Mouse (Mus musculus) erythroid progenitor cell, adult 5-6 weeks (primary cell): ENCODE data around the gene Tigd3. TPM values are rescaled to one million over a fixed set of nuclear protein-coding genes. Genes with fewer than 3 reads are reported as not detected.

Experiments
- ATAC-seq: replicated peaks from 2 replicates; pipeline ENCODE4 v1.8.0; 2016; ENCODE audit warnings: moderate number of reproducible peaks, mild to moderate bottlenecking, moderate TSS enrichment, inconsistent platforms; ENCODE audit not compliant: poor library complexity, low FRiP score, severe bottlenecking
- total RNA-seq, 2 experiments: library from RNA; stranded (forward) in 1 of 2; stranded (reverse) in 1 of 2; fragments of 150-400 nt in 1 of 2; fragments of 186-747, 209-891 nt in 1 of 2; gene quantifications; 2 replicates each; pipeline versions ENCODE4 v1.2.3 to v1.2.4; 2015 to 2017; ENCODE audit warnings: low replicate concordance in 2 of 2

The Tigd3 gene
- total RNA-seq (2015; ENCODE audit: low replicate concordance) = 3.8 and 4.7 TPM in 2 replicates
- 8.2 and 9.4 TPM in 2 replicates for total RNA-seq (2017; ENCODE audit: low replicate concordance)

GRCm38 (mm10) chr19:5894002-5894678 lies at the start of gene Tigd3:
Tigd3 (minus strand) TSS chr19:5894149.
- peak; percentile 96 for ATAC-seq

GRCm38 (mm10) chr19:5943404-5943803 lies 49.5 kb upstream of the Tigd3 start:
- ATAC-seq = no peak

DNA sequence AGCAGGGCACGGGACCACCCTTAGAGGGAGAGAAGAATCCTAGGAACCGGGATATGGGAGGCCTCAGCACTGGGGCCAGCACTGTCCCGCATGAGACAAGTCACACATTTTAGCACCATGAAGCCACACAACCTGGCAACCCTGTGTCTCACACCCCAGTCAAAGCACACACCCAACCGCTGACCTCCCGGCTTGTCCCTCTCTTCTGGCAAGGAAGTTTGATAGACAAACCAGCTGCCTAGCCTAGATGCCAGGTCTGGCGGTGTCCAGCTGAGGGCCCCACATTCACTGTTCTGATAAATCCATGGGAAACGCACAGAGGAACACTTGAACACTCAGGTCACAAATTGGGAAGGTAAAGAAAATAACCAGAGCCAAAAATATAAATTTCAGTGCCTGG lies 48.6 kb upstream of the Tigd3 start:
- ATAC-seq = no peak

GRCm38 (mm10) chr19:5940656-5941055 lies 46.7 kb upstream of the Tigd3 start:
- ATAC-seq = no peak

DNA sequence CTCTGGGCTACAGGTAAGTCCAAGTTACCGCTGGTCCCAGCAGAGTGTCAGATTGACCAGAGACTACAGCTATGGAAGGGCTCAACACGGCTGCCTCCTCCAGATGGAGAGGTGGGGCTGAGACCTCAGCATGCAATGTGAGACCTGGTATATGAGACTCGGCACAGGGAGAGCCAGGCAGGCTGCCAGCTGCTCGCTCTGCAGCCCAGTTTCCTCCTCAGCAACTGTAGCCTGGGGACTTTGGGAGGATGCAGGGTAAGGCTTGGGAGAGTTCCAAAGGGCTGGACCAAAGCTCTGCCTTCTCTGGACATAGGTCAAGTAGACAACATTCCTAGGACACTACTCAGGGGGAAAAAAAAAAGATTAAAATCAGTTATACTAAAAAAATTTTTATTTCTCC lies 46.2 kb upstream of the Tigd3 start:
- no peak for ATAC-seq

DNA sequence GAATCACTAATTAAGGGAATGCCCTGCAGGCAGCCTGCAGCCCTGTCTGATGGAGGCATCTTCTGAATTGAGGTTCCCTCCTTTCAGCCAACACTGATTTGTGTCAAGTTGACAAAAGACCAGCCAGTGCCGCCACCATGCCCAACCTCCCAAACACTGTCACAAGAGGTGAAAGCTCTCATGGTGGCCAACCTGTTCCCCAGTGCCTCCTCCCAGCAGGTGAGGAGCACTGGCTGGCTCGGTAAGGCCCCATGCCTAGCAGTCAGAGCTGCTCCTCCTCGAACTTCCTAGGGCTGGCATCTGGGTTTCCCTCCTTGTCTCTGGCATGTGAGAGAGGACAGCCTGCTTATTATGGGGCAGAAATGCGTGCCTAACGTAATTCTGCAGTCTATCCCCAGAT lies 45.8 kb upstream of the Tigd3 start:
- ATAC-seq = no peak

DNA sequence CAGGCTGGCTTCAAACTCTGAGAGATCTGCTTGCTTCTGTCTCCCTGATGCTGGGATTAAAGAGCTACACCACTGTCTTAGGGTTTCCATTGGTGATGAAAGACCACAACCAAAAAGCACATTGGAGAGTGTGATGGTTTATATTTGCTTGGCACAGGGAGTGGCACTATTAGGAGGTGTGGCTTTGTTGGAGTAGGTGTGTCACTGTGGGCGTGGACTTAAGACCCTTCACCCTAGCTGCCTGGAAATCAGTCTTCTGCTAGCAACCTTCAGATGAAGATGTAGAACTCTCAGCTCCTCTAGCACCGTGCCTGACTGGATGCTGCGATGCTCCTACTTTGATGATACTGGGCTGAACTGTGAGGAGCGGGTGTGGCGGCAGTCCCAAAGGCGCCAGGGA lies 44.6 kb upstream of the Tigd3 start:
- ATAC-seq = no peak

GRCm38 (mm10) chr19:5937836-5938406 lies 44.0 kb upstream of the Tigd3 start:
- peak; percentile 94 for ATAC-seq

DNA sequence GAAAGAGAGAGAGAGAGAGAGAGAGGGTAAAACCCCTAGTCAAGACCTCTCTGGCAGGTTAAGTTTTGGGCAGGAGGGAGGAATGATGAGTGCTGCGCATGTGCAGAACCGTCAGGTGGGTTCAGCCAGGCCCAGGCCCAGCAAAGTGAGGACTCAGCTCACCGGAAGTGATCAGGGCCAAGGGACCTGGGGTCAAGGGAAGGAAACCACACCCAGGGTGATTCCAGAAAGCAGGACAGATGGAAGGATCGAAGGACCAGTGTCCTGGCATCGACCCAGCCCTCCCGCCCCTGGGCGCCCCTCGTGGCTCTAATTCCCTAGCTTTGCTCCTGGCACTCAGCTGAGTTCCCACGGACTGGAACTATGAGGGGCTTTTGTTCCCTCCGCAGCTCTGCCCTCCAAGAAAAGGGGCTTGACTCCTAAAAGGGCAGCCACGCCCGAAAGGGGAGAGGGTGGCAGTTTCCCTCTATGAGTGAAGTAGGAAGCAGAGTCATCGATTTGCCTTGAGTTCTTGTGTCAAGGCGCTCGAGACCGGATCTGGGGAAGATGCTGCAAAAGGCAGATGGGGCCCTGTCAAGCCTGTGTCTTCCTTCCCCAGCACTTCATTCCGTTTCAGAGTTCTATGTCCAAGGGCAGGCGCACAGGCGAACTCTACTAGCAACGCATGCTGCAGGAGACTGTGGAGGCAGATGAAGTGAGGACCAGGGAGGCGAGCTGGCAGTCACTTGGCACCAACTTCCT lies 43.3 kb upstream of the Tigd3 start:
- no peak for ATAC-seq

DNA sequence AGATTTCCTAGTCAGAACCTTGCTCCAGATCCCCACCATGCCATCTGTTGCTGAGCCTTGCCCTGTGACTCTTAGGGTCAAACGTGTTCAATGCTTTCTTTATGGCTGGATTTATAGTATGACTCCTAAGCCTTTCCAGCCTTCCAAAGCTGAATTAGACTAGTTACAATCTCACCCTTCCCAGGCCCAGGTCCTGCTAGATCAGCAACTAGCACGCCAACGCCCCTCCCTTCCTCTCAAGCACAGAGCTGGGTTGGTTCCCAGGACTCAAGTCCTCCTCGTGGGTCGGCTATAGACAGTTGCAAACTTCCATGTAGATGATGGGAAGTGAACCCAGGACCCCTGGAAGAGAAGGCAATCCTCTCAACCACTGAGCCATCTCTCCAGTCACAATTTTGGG lies 41.7 kb upstream of the Tigd3 start:
- ATAC-seq = no peak

GRCm38 (mm10) chr19:5935266-5935665 lies 41.3 kb upstream of the Tigd3 start:
- no peak for ATAC-seq

DNA sequence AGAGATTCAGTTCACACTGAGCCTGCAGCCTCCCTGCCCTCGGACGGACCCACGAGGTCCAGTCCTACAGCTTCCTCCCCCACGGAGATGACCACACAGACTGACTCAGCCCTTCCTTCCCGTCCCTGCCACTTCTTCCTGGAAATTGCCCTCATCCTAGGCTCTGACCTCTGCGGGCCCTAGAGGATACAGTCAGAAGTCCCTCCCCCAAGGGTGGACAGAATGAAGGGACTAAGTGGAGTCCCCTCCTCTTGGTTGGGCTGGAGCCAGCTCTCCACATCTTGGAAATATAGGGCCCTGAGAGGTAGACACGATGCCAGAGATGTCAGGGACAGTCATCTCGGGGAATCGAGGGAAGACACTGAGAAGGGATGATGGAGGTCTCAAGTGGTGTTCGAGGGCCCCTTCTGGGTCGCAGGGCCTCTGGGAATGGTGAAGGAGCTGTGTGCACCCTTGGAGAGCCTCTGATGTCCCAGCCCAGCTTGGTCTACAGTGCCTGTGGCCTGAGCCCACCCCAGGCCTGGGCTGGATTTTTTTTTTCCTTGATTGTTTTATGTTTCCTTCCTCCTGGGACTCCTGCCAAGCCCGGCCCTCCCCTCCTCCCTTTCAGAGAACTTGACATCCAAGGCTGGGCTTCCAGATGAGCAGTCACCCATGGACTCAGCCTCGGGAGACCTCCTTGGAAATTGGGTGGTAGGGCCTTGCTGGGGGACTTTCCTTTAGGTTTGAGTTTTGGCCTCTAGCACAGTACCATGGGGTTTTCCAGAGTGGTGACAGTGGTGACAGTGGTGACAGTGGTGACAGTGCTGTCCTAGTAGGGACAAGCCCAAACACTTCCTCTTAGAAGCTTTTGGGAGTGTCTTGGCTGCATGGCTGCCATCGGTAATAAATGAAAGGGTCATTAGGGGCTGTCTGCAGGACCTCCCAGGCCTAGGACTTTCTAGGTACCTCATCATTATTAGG lies 36.0 kb upstream of the Tigd3 start:
- no peak for ATAC-seq

DNA sequence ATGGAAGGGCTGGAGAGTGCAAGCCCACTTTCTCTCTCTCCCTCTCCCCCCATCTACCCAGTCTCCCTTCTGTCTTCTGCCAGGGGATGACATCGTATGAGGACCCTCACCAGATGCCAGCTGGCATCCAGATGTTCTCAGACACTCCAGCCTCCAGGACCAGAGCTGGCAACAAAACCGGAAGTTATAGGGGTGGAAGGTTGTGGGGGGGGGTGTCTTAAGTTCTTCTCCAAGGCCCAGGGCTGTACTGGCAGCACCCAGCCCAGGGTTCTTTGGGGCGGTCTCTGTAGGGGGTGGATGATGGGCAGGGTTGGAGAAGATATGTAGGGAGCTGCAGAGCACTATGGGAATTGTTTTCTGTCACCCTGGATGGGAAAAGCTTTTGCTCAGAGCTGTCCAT lies 34.6 kb upstream of the Tigd3 start:
- ATAC-seq = no peak

GRCm38 (mm10) chr19:5928104-5928503 lies 34.2 kb upstream of the Tigd3 start:
- peak; percentile 58 for ATAC-seq

DNA sequence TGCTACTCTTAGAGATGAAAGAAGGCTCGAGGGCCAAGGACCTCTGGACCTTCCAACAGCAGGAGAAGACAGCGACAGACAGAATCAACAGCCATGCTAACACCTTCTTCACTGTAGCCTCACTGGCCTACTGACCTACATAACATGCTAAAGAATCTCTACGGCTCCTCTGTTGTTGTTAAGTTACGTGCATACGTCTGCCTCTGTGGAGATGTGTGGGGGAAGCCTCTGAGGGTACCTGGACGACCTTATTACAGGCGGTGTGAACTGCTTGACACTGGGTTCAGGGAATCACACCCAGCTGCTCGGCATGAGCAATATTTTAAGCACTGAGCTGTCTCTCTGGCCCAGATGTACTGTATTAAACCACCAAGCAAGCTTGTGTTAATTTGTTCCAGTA lies 33.6 kb upstream of the Tigd3 start:
- ATAC-seq = no peak

DNA sequence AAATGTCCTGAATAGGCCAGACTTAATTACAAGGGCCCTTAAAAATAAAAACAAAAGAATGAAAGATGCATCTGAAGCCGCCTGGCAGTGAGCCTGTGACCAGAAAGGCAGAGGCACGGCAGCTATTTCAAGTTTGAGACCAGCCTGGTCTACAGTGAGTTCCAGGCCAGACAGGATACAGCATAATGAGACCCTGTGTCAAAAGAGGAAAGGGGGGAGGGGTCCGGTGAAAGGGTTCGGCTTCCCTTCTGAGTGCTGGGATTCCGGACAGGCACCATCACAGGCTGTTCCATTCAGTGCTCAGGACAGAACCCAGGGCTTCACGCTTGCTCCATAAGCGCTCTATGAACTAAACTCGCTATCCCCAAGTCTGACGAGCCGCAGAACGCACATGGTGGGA lies 33.1 kb upstream of the Tigd3 start:
- no peak for ATAC-seq

DNA sequence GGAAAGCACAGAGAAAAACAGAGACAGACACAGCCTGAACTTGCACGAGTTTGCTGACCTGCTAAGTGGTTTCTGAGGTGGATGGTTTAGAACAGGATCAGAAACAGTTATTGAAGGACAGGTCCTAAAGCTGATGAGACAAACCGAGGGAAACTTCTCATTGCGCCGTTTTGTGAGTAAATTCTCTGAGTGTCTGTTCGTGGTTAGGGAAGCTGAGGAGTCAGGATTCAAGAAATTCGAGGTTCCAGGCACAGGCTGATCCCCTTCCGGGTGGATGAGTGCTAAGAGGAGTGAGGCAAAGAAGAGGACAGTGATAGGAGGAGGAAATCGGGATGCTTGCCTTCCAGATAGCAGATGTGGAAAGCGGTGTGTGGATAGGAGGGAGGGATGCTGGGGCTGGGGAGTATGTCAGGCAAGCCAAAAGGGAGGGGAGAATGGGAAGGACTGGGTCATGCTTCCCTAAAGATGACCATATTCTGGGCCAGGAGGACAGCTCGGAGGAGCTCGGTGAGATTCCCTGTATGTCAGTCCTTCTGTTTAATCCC lies 31.4 kb upstream of the Tigd3 start:
- ATAC-seq = no peak

- peak; percentile 86 for ATAC-seq
Measured at GRCm38 (mm10) chr19:5924713-5925093, 30.8 kb upstream of the Tigd3 start, which contains the start of gene Cdc42ep2. Cdc42ep2 (minus strand) TSS chr19:5924816.

DNA sequence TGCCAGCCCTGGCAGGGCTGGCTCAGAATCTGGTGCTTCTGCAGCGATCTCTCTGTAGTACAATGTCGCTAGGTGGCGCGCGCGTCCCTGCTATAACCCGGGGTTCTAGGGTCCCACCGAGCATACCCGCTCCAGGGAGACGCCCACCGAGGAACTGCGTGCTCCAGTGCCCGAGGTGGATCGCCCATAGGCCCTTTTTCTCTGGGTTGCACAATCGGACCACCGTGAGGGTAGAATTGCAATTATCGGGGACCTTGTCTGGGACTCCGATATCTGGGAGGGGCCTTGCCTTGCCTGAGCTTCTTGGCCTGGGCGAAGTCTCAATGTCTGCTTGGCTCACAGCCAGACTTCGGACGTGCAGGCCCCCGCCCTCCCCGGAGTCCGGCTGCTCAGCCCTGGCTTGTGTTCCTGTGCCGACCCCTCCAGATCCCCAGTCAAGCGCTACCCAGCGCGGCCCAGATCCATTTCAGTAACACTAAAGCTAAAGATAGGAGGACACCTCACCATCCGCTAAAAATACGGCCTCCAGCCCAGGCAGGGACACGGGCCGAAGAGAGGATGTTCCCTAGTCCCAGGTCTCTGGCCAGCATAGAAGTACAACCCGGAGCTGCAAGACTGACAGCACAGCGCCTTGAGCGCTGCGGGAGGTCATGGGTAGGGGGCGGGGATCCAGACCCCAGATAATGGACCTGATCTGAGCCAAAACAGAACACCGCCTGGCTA lies 30.2 kb upstream of the Tigd3 start:
- ATAC-seq = peak; percentile 62
